Mouse (Mus musculus): ENCODE data around the gene Jsrp1.

GRCm38 (mm10) chr10:80841685-80842084, 28.4 kb upstream of the Jsrp1 start:
- TF ChIP-seq GATA1 (IDR thresholded peaks at IDR 0.05; ENCODE audit: low read length) (no peak), TAL1 (IDR thresholded peaks at IDR 0.05; ENCODE audit: low read length) (no peak)
